Mouse (Mus musculus) embryo, embryonic 11 days (tissue): ENCODE results near the gene Gm49380.

Experiments
- DNase-seq: peaks from one replicate; pipeline ENCODE4 v3.0.0-alpha.2; 2015

Gm49380 gene

GRCm38 (mm10) chr9:44044426-44045157 lies 68.7 kb downstream of the Gm49380 start:
- DNase-seq, result no peak

- DNase-seq, result no peak
These were observed 69.4 kb downstream of the Gm49380 start for GRCm38 (mm10) chr9:44043708-44044425.

- peak; percentile 52 for DNase-seq
These were observed 70.2 kb downstream of the Gm49380 start, which contains the start of gene Thy1 for GRCm38 (mm10) chr9:44042836-44043707. Thy1 (plus strand) TSS chr9:44043384.

GRCm38 (mm10) chr9:44042396-44042680 lies 71.0 kb downstream of the Gm49380 start:
- DNase-seq, result no peak

- DNase-seq, result no peak
These were observed 71.5 kb downstream of the Gm49380 start for GRCm38 (mm10) chr9:44041511-44042395.

- no peak for DNase-seq
These were observed 76.2 kb downstream of the Gm49380 start for GRCm38 (mm10) chr9:44037106-44037505.

- no peak for DNase-seq
These were observed 79.2 kb downstream of the Gm49380 start for GRCm38 (mm10) chr9:44033957-44034727.

GRCm38 (mm10) chr9:44033317-44033716 lies 80.0 kb downstream of the Gm49380 start:
- DNase-seq, result no peak

GRCm38 (mm10) chr9:44031946-44032345 lies 81.4 kb downstream of the Gm49380 start:
- DNase-seq, result no peak

- DNase-seq, result no peak
These were observed 82.2 kb downstream of the Gm49380 start for GRCm38 (mm10) chr9:44031079-44031478.

- DNase-seq, result no peak
These were observed 82.7 kb downstream of the Gm49380 start for GRCm38 (mm10) chr9:44030646-44031045.

- no peak for DNase-seq
These were observed 83.6 kb downstream of the Gm49380 start for GRCm38 (mm10) chr9:44029580-44030236.

- DNase-seq, result no peak
These were observed 89.2 kb downstream of the Gm49380 start for GRCm38 (mm10) chr9:44024096-44024495.

GRCm38 (mm10) chr9:44022100-44022847 lies 91.0 kb downstream of the Gm49380 start:
- no peak for DNase-seq

- DNase-seq, result no peak
These were observed 93.3 kb downstream of the Gm49380 start for GRCm38 (mm10) chr9:44020001-44020400.

GRCm38 (mm10) chr9:44017846-44018245 lies 95.5 kb downstream of the Gm49380 start:
- no peak for DNase-seq
